Comparison of ENCODE assay signal across 9 mouse cellular contexts in genomic region chr14:120368914-120369391, GRCm38 (mm10).
DNase-seq lines count a peak whose midpoint lies in the region; ATAC-seq and TF ChIP-seq lines count a peak whose summit lies in the region.
"Had no signal": no experiment of that assay in that cellular context is flagged by ENCODE, and none has a peak within 500 bp of the region (broad histone marks: within the 10 kb centered on the region; RNA-seq: fewer than 3 reads in every experiment).

No protein-coding gene starts in this region.

- H3K9me3 ChIP-seq in limb, embryonic 12.5 days: no peaks in the 10 kb centered on the region
- H3K9me3 ChIP-seq: midbrain, embryonic 15.5 days had no signal

- TF ChIP-seq CTCF in layer of hippocampus, adult 2 months (conservative IDR thresholded peaks at IDR 0.05): no peak
- TF ChIP-seq CTCF in embryonic fibroblast, embryonic 13.5 days (IDR thresholded peaks at IDR 0.05; ENCODE audit: borderline replicate concordance, insufficient read depth, low read length): no peak

- 29% methylated on average over 8 of the region's 8 CpGs for WGBS in limb, embryonic 12.5 days

- no peak overlapping the region for H3K4me3 ChIP-seq in layer of hippocampus, adult 2 months
- no peak overlapping the region for H3K4me3 ChIP-seq in embryonic fibroblast, embryonic 13.5 days (ENCODE audit: insufficient read depth, low read length)
- H3K4me3 ChIP-seq in limb, embryonic 12.5 days (replicated peaks): no peak overlapping the region
- H3K4me3 ChIP-seq: midbrain, embryonic 15.5 days had no signal

- H3K9ac ChIP-seq in limb, embryonic 12.5 days (replicated peaks): no peak overlapping the region
- H3K9ac ChIP-seq: midbrain, embryonic 15.5 days had no signal

- no peaks in the 10 kb centered on the region for H3K27me3 ChIP-seq in limb, embryonic 12.5 days
- H3K27me3 ChIP-seq: midbrain, embryonic 15.5 days had no signal

- no peak for DNase-seq in layer of hippocampus, adult 2 months (ENCODE audit: low spot score in 2 of 2)
- no peak for DNase-seq in layer of hippocampus, adult 11-12 months (ENCODE audit: low spot score)
- peak; percentile 42 for DNase-seq in adrenal gland, postnatal 25 days
- no peak for DNase-seq in Muller cell, postnatal 12 days (ENCODE audit: inconsistent ontology term)
- DNase-seq in layer of hippocampus, postnatal 36 days: no peak

- H3K27ac ChIP-seq in layer of hippocampus, adult 2 months: peak overlapping the region; percentile 79
- H3K27ac ChIP-seq in embryonic fibroblast, embryonic 13.5 days (ENCODE audit: insufficient read depth, low read length): 0 out of 2 replicates have a peak overlapping the region, but pooled peaks have one; percentile 19
- peak overlapping the region; percentile 64; the same call in 1 of the 2 replicates for H3K27ac ChIP-seq in limb, embryonic 12.5 days
- H3K27ac ChIP-seq: midbrain, embryonic 15.5 days had no signal

- peaks cover 30% of the 10 kb centered on the region for H3K4me1 ChIP-seq in embryonic fibroblast, embryonic 13.5 days (ENCODE audit: control insufficient read depth, insufficient read depth, low read length)
- peaks cover 62% of the 10 kb centered on the region for H3K4me1 ChIP-seq in limb, embryonic 12.5 days (replicated peaks)
- H3K4me1 ChIP-seq: midbrain, embryonic 15.5 days had no signal

- no peak overlapping the region; the same call in 1 of the 2 replicates for H3K4me2 ChIP-seq in limb, embryonic 12.5 days
- H3K4me2 ChIP-seq: midbrain, embryonic 15.5 days had no signal

- peak; percentile 60 for ATAC-seq in limb, embryonic 12.5 days (ENCODE audit: insufficient number of reproducible peaks, insufficient read depth, low FRiP score, low TSS enrichment, low read depth)
- ATAC-seq: forebrain, embryonic 14.5 days; midbrain, embryonic 15.5 days had no signal

- peaks cover 4% of the 10 kb centered on the region; the same call in 1 of the 2 replicates for H3K36me3 ChIP-seq in limb, embryonic 12.5 days
- H3K36me3 ChIP-seq: midbrain, embryonic 15.5 days had no signal

- no peak for TF ChIP-seq POLR2A in embryonic fibroblast, embryonic 13.5 days (IDR thresholded peaks at IDR 0.05; ENCODE audit: low read depth, low read length)

Comparison
In these comparisons a context has a peak if more than half of its experiments do, and no peak if none do; other contexts are left out.
1. H3K27ac ChIP-seq: peak in every context shown above with its lines; median percentile 79 in layer of hippocampus, adult 2 months; 64 in limb, embryonic 12.5 days; 19 in embryonic fibroblast, embryonic 13.5 days.